Mouse (Mus musculus) frontal cortex, adult (tissue): ENCODE measurements at regions not wholly inside any gene's neighbourhood (a gene's known extent, or its start where the extent isn't known, plus 50 kb on each side); places are given as distances from the start of the nearest gene placed in this dataset.

Experiments used
- ATAC-seq: cut with Nextera tagmentation; 2 replicates; pipeline ENCODE4 v1.9.2; 2017; ENCODE audit warnings: mild to moderate bottlenecking, moderate library complexity, mixed read lengths; ENCODE audit not compliant: low TSS enrichment

DNA sequence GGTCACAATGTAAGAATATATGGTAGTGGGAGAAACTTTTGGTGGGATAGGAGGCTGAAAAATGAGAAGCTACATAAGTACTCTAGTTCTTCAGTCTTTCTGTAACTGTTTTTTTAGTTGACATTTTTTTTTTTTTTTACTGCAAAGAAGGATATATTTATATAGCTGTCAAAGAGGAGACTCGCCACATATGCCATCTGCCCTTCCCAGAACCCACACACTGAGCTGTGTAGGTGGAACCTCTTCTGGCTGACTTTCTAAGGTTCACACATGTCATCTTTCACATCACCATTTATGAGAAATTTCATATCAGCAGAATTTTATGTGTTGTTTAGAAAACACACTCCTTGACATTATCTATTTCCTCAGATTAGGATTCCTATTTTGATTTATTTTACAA is 574.7 kb downstream of the Gm37988 start:
- peak; percentile 88 for ATAC-seq
